Mouse (Mus musculus): ENCODE results near the gene Tmprss13. TPM values are rescaled to one million over a fixed set of nuclear protein-coding genes. Genes with fewer than 3 reads are reported as not detected.
A peak's percentile ranks its signal among the peaks of the same experiment; 100 is the strongest.

Tmprss13 gene
- under 1 TPM; 0.07 to 0.19 TPM for total RNA-seq (2021)
- long read RNA-seq, experiment 1: 0 reads
- long read RNA-seq, experiment 2: 0 reads

DNA sequence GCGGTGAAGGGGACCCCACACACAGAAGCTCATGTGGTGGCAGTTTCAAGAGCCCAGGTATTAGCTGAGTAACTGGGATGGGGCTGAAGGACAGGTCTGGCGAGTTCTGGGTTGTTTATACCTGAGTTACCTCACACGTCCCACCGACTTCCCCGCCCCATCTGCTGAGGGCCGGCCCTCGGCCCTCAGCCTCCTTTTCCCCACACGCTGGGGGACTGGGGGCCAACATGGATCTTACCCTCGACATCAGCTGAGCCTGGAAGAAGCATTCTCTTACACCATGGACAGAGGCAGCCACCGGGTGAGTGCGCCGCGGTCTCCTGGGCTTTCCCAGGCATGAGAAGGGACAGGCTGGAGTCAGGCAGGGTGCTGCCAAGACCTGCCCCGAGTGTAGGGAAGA is at the start of gene Tmprss13:
Tmprss13 (plus strand) TSS at position 246 of the 400 bp plus-strand sequence.
- DNase-seq: no peak

- DNase-seq: no peak
Measured at GRCm38 (mm10) chr9:45272213-45272612, 46.7 kb upstream of the Tmprss13 start.

- DNase-seq: no peak
Measured at GRCm38 (mm10) chr9:45274218-45274617, 44.7 kb upstream of the Tmprss13 start.

GRCm38 (mm10) chr9:45274635-45275034 is 44.3 kb upstream of the Tmprss13 start:
- DNase-seq: no peak

DNA sequence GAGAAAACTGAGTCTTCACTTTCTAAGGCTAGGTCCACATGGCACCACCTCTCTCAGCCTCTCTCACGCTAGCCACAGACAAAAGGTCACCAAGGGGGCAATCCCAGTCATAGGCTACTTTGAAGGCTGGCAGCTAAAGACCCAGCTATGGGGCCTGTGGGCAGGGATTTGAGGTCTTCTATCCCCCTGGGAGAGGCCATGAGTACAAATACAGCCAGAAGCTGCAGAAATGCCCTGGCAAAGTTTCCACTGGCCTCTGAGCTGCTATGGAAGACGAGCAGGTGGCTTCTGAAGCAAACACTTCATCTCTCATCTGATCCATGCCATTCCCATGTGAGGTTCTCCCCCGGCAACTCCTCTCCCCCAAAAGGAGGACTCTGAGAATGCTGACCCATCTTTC is 38.8 kb upstream of the Tmprss13 start:
- DNase-seq: no peak

- no peak for DNase-seq
Measured at GRCm38 (mm10) chr9:45280891-45281290, 38.0 kb upstream of the Tmprss13 start.

GRCm38 (mm10) chr9:45282466-45282865 is 36.4 kb upstream of the Tmprss13 start:
- DNase-seq: no peak

- no peak for DNase-seq
Measured at GRCm38 (mm10) chr9:45291481-45292168, 27.3 kb upstream of the Tmprss13 start.

DNA sequence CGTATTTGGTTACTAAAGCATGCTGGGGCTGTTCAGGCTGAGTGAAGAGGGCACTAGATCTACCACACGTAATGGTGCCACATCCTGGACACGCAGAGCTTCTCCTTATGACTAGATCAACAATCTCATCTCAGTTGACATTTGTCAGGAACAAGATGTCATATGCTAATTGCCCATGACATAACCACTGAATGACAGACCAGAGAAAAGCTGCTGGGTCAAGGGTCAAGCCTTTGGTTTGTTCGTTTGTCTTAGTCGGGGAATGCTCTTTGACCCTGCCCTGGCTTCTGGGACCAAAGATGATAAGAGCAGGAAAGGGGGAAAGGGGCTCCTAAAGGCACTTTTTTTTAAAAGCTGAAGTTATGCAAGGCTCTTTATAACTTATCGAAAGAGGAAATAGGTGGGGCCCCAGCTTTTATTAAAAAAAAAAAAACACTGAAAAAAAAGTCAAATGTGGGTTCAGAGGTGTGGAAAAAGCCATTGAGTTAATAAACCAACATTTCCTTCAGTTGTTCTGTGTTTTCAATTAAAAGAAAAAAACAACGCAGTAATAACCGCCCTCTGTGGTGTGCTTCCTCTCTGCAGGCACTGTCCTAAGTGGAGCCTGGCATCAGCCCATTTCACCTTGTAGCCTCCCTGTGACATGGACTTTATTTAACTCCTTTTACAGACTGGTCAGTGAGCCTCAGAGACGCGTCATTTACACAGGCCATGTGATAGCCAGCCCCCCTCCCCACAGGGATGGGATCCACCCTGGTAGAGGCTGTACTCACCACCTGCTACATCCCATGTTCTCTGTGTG is 24.5 kb upstream of the Tmprss13 start:
- DNase-seq: no peak

DNA sequence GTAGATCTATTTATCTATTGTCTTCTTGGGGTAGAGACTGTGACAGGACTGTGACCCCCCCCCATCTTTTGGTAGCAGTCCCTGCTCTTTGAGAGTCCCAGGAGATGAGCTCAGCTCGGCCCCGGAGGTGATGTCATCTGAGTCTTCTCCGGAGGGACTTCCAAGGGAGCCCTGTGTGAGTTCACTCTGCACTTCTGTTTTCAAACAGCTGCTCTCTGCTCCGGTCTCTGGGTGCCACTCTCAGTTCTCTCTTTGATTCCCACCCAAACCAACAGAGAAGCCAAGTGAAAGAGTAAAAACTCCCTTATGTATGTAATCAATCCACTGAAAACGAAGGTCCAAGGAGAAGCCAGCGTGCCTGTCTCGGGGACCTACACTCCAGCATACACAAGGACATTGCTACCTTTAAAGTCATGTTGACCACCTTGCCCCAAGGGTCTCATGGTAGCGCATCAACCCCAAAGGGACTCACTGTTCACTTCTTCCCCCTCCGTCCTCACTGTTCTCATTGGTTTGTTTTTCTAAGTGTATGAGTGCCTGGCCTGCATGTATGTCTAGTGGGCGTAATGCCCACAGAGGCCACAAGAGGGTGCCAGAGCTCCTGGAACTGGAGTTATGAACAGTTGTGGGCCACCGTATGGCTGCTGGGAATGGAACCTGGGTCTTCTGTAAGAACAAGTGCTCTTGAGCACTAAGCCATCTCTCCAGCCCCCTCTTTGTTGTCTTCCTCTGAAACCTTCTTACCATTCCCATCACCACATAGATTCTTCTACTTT is 19.5 kb upstream of the Tmprss13 start:
- peak; percentile 36 for DNase-seq

DNA sequence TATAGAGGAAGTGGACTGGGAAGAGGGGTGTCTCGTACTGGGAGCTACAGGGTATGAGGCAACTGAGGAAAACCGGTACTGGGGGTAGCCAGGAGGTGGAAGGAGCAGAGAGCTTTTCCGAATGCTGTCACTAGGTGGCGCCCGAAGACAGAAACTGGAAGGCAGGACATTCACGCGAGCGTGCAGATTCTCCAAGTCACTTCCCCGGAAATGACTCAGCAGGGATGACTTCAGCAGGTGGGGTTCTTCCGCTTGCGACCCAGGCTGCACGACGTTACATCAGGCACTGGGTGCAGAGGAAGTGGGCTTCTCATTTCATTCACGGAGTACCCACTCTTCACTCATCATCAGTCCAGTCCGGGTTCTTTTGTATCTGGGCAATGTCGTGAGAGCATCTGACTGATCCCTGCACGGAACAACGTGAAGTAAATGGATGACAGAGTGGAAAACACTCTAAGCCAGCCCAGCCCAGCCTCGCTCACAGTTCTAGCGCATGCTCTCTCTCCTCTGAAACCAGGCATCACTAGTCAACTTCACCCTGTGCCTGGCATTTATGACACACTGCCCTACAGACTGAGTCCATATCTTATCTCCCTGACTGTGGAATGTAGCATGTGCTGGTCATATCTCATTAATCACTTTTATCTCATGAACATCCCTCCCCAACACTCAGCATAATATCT is 18.3 kb upstream of the Tmprss13 start:
- peak; percentile 91 for DNase-seq

DNA sequence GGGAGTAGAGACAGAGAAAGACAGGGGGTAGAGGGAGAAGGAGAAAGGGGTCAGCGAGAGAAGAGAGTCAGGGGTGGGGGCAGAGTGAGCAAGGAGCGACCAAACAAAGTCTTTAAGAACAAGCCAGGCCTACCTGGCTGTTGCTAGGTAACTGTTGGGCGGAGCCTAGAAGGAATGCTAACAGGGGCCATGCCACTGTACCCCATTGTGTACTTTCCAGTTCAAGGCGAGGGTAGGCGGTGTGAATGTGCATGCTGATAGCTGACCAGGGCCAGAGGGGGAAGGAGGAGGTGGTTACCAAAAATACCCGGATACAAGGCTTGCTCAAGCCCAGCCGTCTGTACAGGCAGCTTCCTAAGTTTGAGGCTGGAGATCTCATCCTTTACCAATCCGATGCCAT is 17.1 kb upstream of the Tmprss13 start:
- no peak for DNase-seq

DNA sequence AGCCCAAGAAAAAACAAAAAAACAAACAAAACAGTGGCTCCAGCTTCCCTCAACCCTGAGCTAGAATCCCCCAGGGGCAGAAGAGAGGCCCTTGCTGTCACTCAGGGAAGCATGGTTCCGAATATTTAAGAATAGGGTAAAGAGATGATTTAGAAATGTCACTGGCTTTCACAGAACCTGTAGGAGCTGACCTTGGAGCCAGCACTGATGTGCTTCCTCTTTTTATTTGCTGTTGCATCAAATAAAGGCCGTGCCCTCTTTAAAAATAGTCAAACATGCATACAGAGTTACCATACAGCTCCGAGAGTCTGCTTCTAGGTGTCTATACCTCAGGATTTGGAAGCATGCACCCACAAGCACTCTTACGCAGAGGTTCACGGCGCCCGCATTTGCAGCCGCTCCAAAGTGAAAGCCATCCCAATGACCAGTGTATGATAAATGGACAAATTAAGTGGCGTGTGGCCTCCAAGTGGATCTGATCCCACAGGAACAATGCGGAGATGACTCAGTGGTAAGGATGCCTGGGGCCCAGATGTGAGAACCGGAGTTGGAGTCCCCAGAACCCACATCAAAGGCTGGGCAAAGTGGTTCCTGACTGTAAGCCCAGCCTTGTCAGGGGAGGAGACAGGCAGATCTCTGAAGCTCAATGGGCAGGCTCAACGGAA is 12.0 kb upstream of the Tmprss13 start:
- DNase-seq: no peak

GRCm38 (mm10) chr9:45308521-45308920 is 10.4 kb upstream of the Tmprss13 start:
- no peak for DNase-seq

- DNase-seq: no peak
Measured at GRCm38 (mm10) chr9:45311858-45312257, 7.0 kb upstream of the Tmprss13 start.

GRCm38 (mm10) chr9:45313913-45314312 is 5.0 kb upstream of the Tmprss13 start:
- no peak for DNase-seq

DNA sequence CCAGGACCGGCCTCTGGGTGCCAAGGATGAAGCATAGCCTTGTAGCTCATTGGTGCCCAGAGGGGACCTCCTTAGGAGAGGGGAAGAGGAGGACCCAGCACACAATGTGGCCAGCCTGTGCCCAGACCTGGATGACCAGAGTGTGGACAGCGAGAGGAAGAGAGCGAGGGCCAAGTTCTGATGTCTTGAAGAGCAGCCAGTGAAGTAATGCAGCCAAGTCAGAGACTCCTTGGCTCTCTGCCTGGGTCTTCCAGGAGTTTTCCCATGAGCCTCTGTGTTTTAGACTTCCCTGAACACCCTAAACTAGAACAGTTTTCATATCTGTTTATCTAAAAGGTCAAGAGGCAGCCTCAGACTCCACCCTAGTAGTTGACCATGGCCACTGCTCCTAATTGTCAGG is 1.3 kb upstream of the Tmprss13 start:
- DNase-seq: no peak

DNA sequence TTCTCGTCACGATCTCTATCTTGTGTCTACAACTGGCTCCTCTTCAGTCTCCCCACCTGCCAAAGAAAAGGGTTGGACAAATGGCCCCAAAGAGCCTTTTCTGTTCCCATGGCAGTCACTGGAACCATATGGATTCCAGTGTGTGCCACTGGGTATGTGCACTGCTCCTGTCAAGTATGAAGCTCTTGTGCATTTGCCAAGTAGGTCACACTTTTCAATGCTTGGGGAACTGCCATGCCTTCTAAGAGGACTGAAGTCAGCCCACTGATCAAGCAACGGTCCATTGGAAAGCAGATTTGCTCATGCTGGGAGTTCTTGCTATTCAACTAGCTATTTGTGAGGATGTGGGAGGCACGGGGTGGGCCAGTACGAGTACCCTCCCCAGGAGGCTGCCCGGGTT is 2.6 kb downstream of the Tmprss13 start:
- DNase-seq: no peak

DNA sequence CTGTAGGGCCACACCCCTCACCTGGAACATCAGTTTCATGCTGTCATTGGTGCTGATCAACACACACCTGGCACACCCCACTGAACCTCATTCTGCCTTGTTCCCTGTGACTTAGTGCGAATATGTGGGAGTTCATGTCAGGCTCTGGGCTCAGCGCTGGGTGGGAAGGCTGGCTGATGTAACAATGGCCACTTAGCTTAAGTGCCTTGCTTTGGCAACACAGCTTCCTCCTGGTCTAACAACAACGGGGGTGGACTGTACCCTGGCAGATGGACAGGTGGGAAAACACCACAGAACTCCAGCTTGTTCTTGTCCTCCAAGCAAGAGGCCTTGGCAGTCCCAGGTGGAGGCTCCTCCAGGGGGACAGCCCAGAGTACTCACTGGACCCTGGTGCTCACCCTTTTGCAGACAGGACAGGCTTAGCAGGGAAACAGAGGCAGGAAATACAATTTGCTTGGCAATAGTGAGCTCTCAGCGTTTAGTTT is 3.1 kb downstream of the Tmprss13 start:
- DNase-seq: no peak

GRCm38 (mm10) chr9:45326390-45326789 is 7.5 kb downstream of the Tmprss13 start:
- no peak for DNase-seq

DNA sequence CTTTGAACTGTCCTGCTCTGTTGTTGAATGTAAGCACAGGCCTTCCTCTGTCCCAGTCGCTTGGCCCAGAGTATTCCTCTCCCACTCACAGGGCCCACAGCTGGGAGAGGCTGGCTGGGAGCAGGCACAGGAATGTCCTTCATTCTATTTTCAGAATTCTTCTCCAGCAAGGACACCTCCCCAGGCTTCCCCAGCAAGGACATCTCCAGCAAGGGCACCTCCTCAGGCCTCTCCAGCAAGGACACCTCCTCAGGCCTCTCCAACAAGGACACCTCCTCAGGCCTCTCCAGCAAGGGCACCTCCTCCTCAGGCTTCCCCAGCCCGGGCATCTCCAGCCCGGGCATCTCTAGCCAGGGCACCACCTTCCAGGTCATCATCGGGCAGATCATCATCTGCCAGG is 9.4 kb downstream of the Tmprss13 start:
- no peak for DNase-seq

- DNase-seq: no peak
Measured at GRCm38 (mm10) chr9:45329577-45329976, 10.7 kb downstream of the Tmprss13 start.

Measured in gastrocnemius, postnatal 10 days (tissue).